Mouse (Mus musculus) cerebellum, adult 2 months (tissue): ENCODE data around the gene Tbl1xr1.

Experiments used
- CTCF ChIP-seq: fragments of 200-500 bp; IDR thresholded peaks from 2 replicates; pipeline ENCODE4 v1.5.1; 2011; ENCODE audit warnings: low read depth, mild to moderate bottlenecking, control low read depth, low read length, moderate library complexity, borderline replicate concordance; ENCODE audit not compliant: insufficient read depth
- POLR2A ChIP-seq: fragments of 200-500 bp; IDR thresholded peaks from 2 replicates; pipeline ENCODE4 v1.6.1; 2011; ENCODE audit warnings: low read length, control low read depth, borderline replicate concordance; ENCODE audit not compliant: insufficient read depth

DNA sequence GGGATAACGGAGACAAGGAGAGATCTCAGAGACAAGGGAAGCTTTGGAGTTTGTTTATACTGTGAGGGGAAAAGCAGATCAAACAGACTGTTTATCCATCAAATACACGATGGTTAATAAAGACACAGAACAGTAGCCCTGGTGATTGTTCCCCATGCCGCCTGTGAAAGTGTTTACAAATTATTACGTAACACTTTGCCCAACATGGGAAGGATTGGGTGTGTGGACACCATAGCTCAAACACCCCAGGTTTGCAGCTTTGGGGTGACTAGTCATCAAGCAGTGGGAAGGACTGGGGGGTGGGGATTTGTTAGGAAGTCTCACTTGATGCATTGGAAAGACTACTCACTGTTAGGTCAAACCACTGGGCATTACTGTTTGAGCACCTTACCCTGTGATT, 103.6 kb downstream of the Tbl1xr1 start:
- no peak for TF ChIP-seq CTCF
- no peak for TF ChIP-seq POLR2A
